Comparison of ENCODE assay signal across 11 mouse cellular contexts in the genomic region with DNA sequence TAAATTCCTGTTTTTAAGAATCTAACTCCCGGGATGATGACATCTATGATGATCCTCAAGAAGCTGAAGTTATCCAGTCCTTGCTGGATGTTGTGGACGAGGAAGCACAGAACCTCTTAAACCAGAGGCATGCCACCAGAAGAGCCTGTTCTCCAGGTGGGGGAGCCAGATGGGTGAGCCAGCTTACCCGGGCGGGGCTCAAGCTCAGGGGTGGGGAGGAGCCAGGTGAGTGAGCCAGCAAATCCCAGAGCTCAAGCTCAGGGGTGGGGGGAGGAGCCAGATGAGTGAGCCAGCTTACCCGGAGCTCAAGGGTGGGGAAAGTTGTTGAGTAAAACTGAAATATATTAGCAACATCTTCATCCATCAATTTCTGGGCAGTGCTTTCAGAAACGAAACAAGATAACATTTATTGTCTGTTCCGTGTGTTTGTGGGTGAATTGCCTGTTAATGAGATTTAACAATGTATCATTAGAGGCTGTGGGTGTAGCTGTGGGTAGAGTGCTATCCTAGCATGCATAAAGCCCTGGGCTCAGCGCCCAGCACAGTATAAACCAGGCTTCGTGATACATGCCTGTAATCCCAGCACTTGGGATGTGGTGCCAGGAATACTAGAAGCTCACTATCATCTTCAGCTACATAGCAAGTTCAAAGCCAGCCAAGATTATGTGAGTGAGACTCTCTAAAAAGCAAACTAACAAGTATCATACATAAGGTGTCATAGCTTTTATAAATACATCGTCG. TPM values are rescaled to one million over a fixed set of nuclear protein-coding genes. Genes with fewer than 3 reads are reported as not detected.
DNase-seq lines count a peak whose midpoint lies in the region; ATAC-seq and TF ChIP-seq lines count a peak whose summit lies in the region.
"Had no signal": no experiment of that assay in that cellular context is flagged by ENCODE, and none has a peak within 500 bp of the region (broad histone marks: within the 10 kb centered on the region; RNA-seq: fewer than 3 reads in every experiment).

No protein-coding gene starts in this region.

- no peak overlapping the region for H3K4me2 ChIP-seq in forebrain, embryonic 13.5 days
- no peak overlapping the region for H3K4me2 ChIP-seq in intestine, postnatal 0 days (replicated peaks; ENCODE audit: low read depth)
- no peak overlapping the region for H3K4me2 ChIP-seq in midbrain, embryonic 11.5 days
- H3K4me2 ChIP-seq in midbrain, embryonic 15.5 days: no peak overlapping the region
- H3K4me2 ChIP-seq: embryonic facial prominence, embryonic 13.5 days had no signal

- no peaks in the 10 kb centered on the region for H3K9me3 ChIP-seq in forebrain, embryonic 13.5 days (replicated peaks)
- no peaks in the 10 kb centered on the region for H3K9me3 ChIP-seq in forebrain, embryonic 10.5 days
- H3K9me3 ChIP-seq in intestine, postnatal 0 days (ENCODE audit: control insufficient read depth): no peaks in the 10 kb centered on the region
- H3K9me3 ChIP-seq in midbrain, embryonic 11.5 days (ENCODE audit: control insufficient read depth, low read length): no peaks in the 10 kb centered on the region
- H3K9me3 ChIP-seq in midbrain, embryonic 15.5 days: no peaks in the 10 kb centered on the region
- H3K9me3 ChIP-seq: embryonic facial prominence, embryonic 13.5 days; heart, embryonic 10.5 days had no signal

- peaks cover 4% of the 10 kb centered on the region; the same call in 1 of the 2 replicates for H3K36me3 ChIP-seq in forebrain, embryonic 13.5 days (ENCODE audit: poor library complexity, severe bottlenecking)
- H3K36me3 ChIP-seq in forebrain, embryonic 10.5 days (replicated peaks): peaks cover 57% of the 10 kb centered on the region
- H3K36me3 ChIP-seq in intestine, postnatal 0 days (ENCODE audit: control insufficient read depth, insufficient read depth): no peaks in the 10 kb centered on the region
- H3K36me3 ChIP-seq in midbrain, embryonic 11.5 days (ENCODE audit: control insufficient read depth, insufficient read depth, low read length): peaks cover 2% of the 10 kb centered on the region; the same call in 1 of the 2 replicates
- H3K36me3 ChIP-seq in midbrain, embryonic 15.5 days (replicated peaks): no peaks in the 10 kb centered on the region

- WGBS in forebrain, embryonic 13.5 days: 81% methylated on average over 11 of the region's 11 CpGs
- WGBS in forebrain, embryonic 10.5 days: 83% methylated on average over 11 of the region's 11 CpGs
- WGBS in intestine, postnatal 0 days: 60% methylated on average over 11 of the region's 11 CpGs
- 83% methylated on average over 11 of the region's 11 CpGs for WGBS in midbrain, embryonic 11.5 days
- 79% methylated on average over 11 of the region's 11 CpGs for WGBS in midbrain, embryonic 15.5 days

- H3K27me3 ChIP-seq in forebrain, embryonic 13.5 days: no peaks in the 10 kb centered on the region
- no peaks in the 10 kb centered on the region for H3K27me3 ChIP-seq in forebrain, embryonic 10.5 days (ENCODE audit: poor library complexity, severe bottlenecking)
- no peaks in the 10 kb centered on the region for H3K27me3 ChIP-seq in intestine, postnatal 0 days (replicated peaks; ENCODE audit: control insufficient read depth, insufficient read depth, low read length)
- H3K27me3 ChIP-seq in midbrain, embryonic 11.5 days (ENCODE audit: control insufficient read depth, insufficient read depth, low read length): no peaks in the 10 kb centered on the region
- no peaks in the 10 kb centered on the region for H3K27me3 ChIP-seq in midbrain, embryonic 15.5 days (replicated peaks)
- H3K27me3 ChIP-seq: embryonic facial prominence, embryonic 13.5 days had no signal

- ATAC-seq in forebrain, embryonic 13.5 days: peak; percentile 50; the same call in 1 of the 2 replicates
- peak; percentile 64 for ATAC-seq in intestine, postnatal 0 days
- no peak for ATAC-seq in midbrain, embryonic 11.5 days (ENCODE audit: low FRiP score)
- ATAC-seq in midbrain, embryonic 15.5 days (replicated peaks): no peak

- H3K9ac ChIP-seq in forebrain, embryonic 13.5 days: no peak overlapping the region
- no peak overlapping the region for H3K9ac ChIP-seq in intestine, postnatal 0 days (ENCODE audit: low read depth, low read length)
- no peak overlapping the region for H3K9ac ChIP-seq in midbrain, embryonic 11.5 days (ENCODE audit: low read length)
- H3K9ac ChIP-seq in midbrain, embryonic 15.5 days: no peak overlapping the region
- H3K9ac ChIP-seq: embryonic facial prominence, embryonic 13.5 days had no signal

- no peak overlapping the region for H3K27ac ChIP-seq in forebrain, embryonic 13.5 days
- no peak overlapping the region for H3K27ac ChIP-seq in forebrain, embryonic 10.5 days
- no peak overlapping the region for H3K27ac ChIP-seq in intestine, postnatal 0 days (ENCODE audit: low read depth, low read length)
- no peak overlapping the region for H3K27ac ChIP-seq in midbrain, embryonic 11.5 days (ENCODE audit: low read depth, low read length)
- H3K27ac ChIP-seq in midbrain, embryonic 15.5 days: no peak overlapping the region
- H3K27ac ChIP-seq: embryonic facial prominence, embryonic 13.5 days; heart, embryonic 10.5 days had no signal

- DNase-seq in forebrain, embryonic 10.5 days (ENCODE audit: extremely low spot score, low spot score): no peak
- DNase-seq in urinary bladder, postnatal 14 days (ENCODE audit: low spot score): peak; percentile 50
- no peak for DNase-seq in urinary bladder, adult 2 months (ENCODE audit: low spot score)
- no peak for DNase-seq in midbrain, embryonic 11.5 days (ENCODE audit: low spot score, missing footprints)
- DNase-seq in right cerebral cortex, adult 2 months (ENCODE audit: low spot score in 2 of 2): no peak
- DNase-seq: kidney, adult 8-10 months had no signal

- peak; percentile 18; the same call in 1 of the 2 replicates for TF ChIP-seq CTCF in intestine, postnatal 0 days (IDR thresholded peaks at IDR 0.05; ENCODE audit: low read depth)

- no peaks in the 10 kb centered on the region for H3K4me1 ChIP-seq in forebrain, embryonic 13.5 days
- no peaks in the 10 kb centered on the region for H3K4me1 ChIP-seq in forebrain, embryonic 10.5 days
- no peaks in the 10 kb centered on the region for H3K4me1 ChIP-seq in intestine, postnatal 0 days (replicated peaks; ENCODE audit: control insufficient read depth, insufficient read depth, low read length)
- H3K4me1 ChIP-seq in midbrain, embryonic 11.5 days (ENCODE audit: control insufficient read depth, insufficient read depth, low read length): no peaks in the 10 kb centered on the region
- no peaks in the 10 kb centered on the region for H3K4me1 ChIP-seq in midbrain, embryonic 15.5 days
- H3K4me1 ChIP-seq: embryonic facial prominence, embryonic 13.5 days; heart, embryonic 10.5 days had no signal

- no peak overlapping the region for H3K4me3 ChIP-seq in forebrain, embryonic 13.5 days
- no peak overlapping the region for H3K4me3 ChIP-seq in forebrain, embryonic 10.5 days
- no peak overlapping the region for H3K4me3 ChIP-seq in intestine, postnatal 0 days (ENCODE audit: low read depth, low read length)
- H3K4me3 ChIP-seq in midbrain, embryonic 11.5 days (ENCODE audit: low read depth, low read length): no peak overlapping the region
- no peak overlapping the region for H3K4me3 ChIP-seq in midbrain, embryonic 15.5 days
- H3K4me3 ChIP-seq: embryonic facial prominence, embryonic 13.5 days; heart, embryonic 10.5 days had no signal

RNA-seq across cellular contexts. Expression of a gene that starts 49.4 kb away (rescaled TPM):
- 0.08 TPM in 1 of 2 replicates, not detected in the other for polyA plus RNA-seq in forebrain, embryonic 13.5 days (2015; fragmentation: Nextera tagmentation; extraction: Ambion mirVana)
- not detected in 2 replicates for polyA plus RNA-seq in forebrain, embryonic 10.5 days (2016; fragmentation: Nextera tagmentation; extraction: Ambion mirVana)
- polyA plus RNA-seq in urinary bladder, adult 2 months (2012; rRNA removed): 7.5 and 7.9 TPM in 2 replicates
- 0.38 and 0.56 TPM in 2 replicates for polyA plus RNA-seq in intestine, postnatal 0 days (2015; fragmentation: Nextera tagmentation; extraction: Ambion mirVana)
- 0.08 and 0.10 TPM in 2 replicates for polyA plus RNA-seq in midbrain, embryonic 11.5 days (2014; fragmentation: Nextera tagmentation; extraction: Ambion mirVana)
- 0.13 TPM in 2 replicates for polyA plus RNA-seq in midbrain, embryonic 15.5 days (2015; fragmentation: Nextera tagmentation; extraction: Ambion mirVana)

Comparison
In these comparisons a context has a peak if more than half of its experiments do, and no peak if none do; other contexts are left out.
1. ATAC-seq: peak in forebrain, embryonic 13.5 days (single experiment) and intestine, postnatal 0 days (single experiment); none in midbrain, embryonic 11.5 days (single experiment) and midbrain, embryonic 15.5 days (single experiment).